Comparison of ENCODE assay signal across 22 mouse cellular contexts in the genomic region with DNA sequence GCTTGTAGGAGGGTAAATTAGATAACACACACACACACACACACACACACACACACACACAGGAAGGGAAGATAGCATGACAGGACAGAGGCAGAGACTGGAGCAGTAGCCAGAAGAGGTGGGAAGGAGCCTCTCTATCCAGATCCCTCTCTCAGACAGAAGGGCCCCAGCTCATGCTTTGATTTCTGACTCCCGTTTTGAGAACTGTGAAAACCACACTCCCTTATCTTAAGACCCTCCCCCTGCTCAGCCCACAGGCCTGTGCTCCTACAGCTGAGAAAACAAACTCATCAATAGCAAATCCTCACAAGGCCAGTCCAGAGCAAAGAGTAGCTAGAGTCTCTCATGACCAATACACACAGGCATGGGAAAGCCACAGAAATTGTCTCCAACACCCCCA. TPM values are rescaled to one million over a fixed set of nuclear protein-coding genes. Genes with fewer than 3 reads are reported as not detected.
DNase-seq lines count a peak whose midpoint lies in the region; ATAC-seq lines count a peak whose summit lies in the region.
"Had no signal": no experiment of that assay in that cellular context is flagged by ENCODE, and none has a peak within 500 bp of the region (broad histone marks: within the 10 kb centered on the region; RNA-seq: fewer than 3 reads in every experiment).

No protein-coding gene starts in this region.

- H3K9ac ChIP-seq in heart, embryonic 13.5 days: 0 out of 2 replicates have a peak overlapping the region, but pooled peaks have one; percentile 1
- H3K9ac ChIP-seq in kidney, embryonic 14.5 days (ENCODE audit: low read depth, low read length): 0 out of 2 replicates have a peak overlapping the region, but pooled peaks have one; percentile 28
- H3K9ac ChIP-seq in intestine, embryonic 16.5 days (ENCODE audit: low read depth, low read length): no peak overlapping the region
- H3K9ac ChIP-seq: hindbrain, embryonic 15.5 days; lung, embryonic 14.5 days; midbrain, embryonic 13.5 days had no signal

- WGBS in heart, embryonic 13.5 days: 0% methylated on average over 1 of the region's 1 CpGs
- WGBS in kidney, embryonic 14.5 days: 0% methylated on average over 1 of the region's 1 CpGs
- WGBS in intestine, embryonic 16.5 days: 6% methylated on average over 1 of the region's 1 CpGs

- H3K4me1 ChIP-seq in heart, embryonic 13.5 days: peaks cover 57% of the 10 kb centered on the region
- peaks cover 25% of the 10 kb centered on the region for H3K4me1 ChIP-seq in kidney, embryonic 14.5 days (ENCODE audit: control insufficient read depth, insufficient read depth, low read length)
- peaks cover 10% of the 10 kb centered on the region for H3K4me1 ChIP-seq in intestine, embryonic 16.5 days (ENCODE audit: control insufficient read depth, insufficient read depth, low read length)
- H3K4me1 ChIP-seq: hindbrain, embryonic 15.5 days; midbrain, embryonic 13.5 days had no signal

- H3K4me3 ChIP-seq in heart, embryonic 13.5 days: no peak overlapping the region
- no peak overlapping the region for H3K4me3 ChIP-seq in kidney, embryonic 14.5 days (ENCODE audit: low read length)
- H3K4me3 ChIP-seq in intestine, embryonic 16.5 days (ENCODE audit: low read length): no peak overlapping the region
- H3K4me3 ChIP-seq: erythroblast, embryonic 14.5 days; hindbrain, embryonic 15.5 days; midbrain, embryonic 13.5 days had no signal

- intact Hi-C loops in heart, postnatal 25 days (cut with DNase I): no loop called here

- H3K27me3 ChIP-seq in heart, embryonic 13.5 days (replicated peaks): no peaks in the 10 kb centered on the region
- H3K27me3 ChIP-seq in kidney, embryonic 14.5 days (ENCODE audit: control insufficient read depth, insufficient read depth, low read length): no peaks in the 10 kb centered on the region
- no peaks in the 10 kb centered on the region for H3K27me3 ChIP-seq in intestine, embryonic 16.5 days (replicated peaks; ENCODE audit: control insufficient read depth, insufficient read depth, low read length)
- H3K27me3 ChIP-seq: hindbrain, embryonic 15.5 days; midbrain, embryonic 13.5 days; Patski had no signal

- H3K27ac ChIP-seq in heart, embryonic 13.5 days (replicated peaks): peak overlapping the region; percentile 68
- H3K27ac ChIP-seq in kidney, embryonic 14.5 days (ENCODE audit: low read depth, low read length): no peak overlapping the region
- no peak overlapping the region for H3K27ac ChIP-seq in intestine, embryonic 16.5 days (ENCODE audit: low read length)
- H3K27ac ChIP-seq: hindbrain, embryonic 15.5 days; macrophage; midbrain, embryonic 13.5 days had no signal

- ATAC-seq in heart, embryonic 13.5 days (ENCODE audit: extremely low read depth, insufficient number of reproducible peaks, low FRiP score, low TSS enrichment): no peak; the same call in 1 of the 2 replicates
- ATAC-seq in kidney, embryonic 14.5 days (ENCODE audit: low FRiP score, low TSS enrichment): peak; percentile 71
- ATAC-seq in intestine, embryonic 16.5 days: peak; percentile 36
- no peak for ATAC-seq in cerebellum, adult (ENCODE audit: insufficient number of reproducible peaks, low FRiP score, low TSS enrichment)
- ATAC-seq: activated CD4-positive, CD25-positive, alpha-beta regulatory T cell, adult 4 months; forebrain, embryonic 14.5 days; midbrain, embryonic 13.5 days; Patski had no signal

- H3K36me3 ChIP-seq in heart, embryonic 13.5 days: no peaks in the 10 kb centered on the region
- no peaks in the 10 kb centered on the region for H3K36me3 ChIP-seq in kidney, embryonic 14.5 days (ENCODE audit: control insufficient read depth, insufficient read depth, low read length)
- H3K36me3 ChIP-seq in intestine, embryonic 16.5 days (ENCODE audit: control insufficient read depth, insufficient read depth, low read length): no peaks in the 10 kb centered on the region
- H3K36me3 ChIP-seq: hindbrain, embryonic 15.5 days; midbrain, embryonic 13.5 days had no signal

- H3K4me2 ChIP-seq in heart, embryonic 13.5 days: no peak overlapping the region
- no peak overlapping the region for H3K4me2 ChIP-seq in kidney, embryonic 14.5 days (replicated peaks; ENCODE audit: low read depth, low read length)
- H3K4me2 ChIP-seq in intestine, embryonic 16.5 days (ENCODE audit: low read depth, low read length): no peak overlapping the region
- H3K4me2 ChIP-seq: hindbrain, embryonic 15.5 days; liver, embryonic 11.5 days; lung, embryonic 14.5 days; midbrain, embryonic 13.5 days had no signal

- no peak for DNase-seq in heart, postnatal 25 days (ENCODE audit: low spot score)
- no peak for DNase-seq in kidney, adult 18-20 months
- peak; percentile 51 for DNase-seq in embryo, embryonic 11 days
- no peak for DNase-seq in right cerebral cortex, postnatal 10 days (ENCODE audit: low spot score in 2 of 2)
- DNase-seq: B cell, adult 2 months; cerebellum, adult 2 months; kidney, adult 9 months; layer of hippocampus, postnatal 36 days; left cerebral cortex, postnatal 4 days; lung, embryonic 14.5 days had no signal

- peaks cover 17% of the 10 kb centered on the region for H3K9me3 ChIP-seq in heart, embryonic 13.5 days
- peaks cover 4% of the 10 kb centered on the region; the same call in 1 of the 2 replicates for H3K9me3 ChIP-seq in kidney, embryonic 14.5 days (ENCODE audit: control insufficient read depth, low read length)
- 0 out of 2 replicates have a peak, but pooled peaks cover 5% of the 10 kb centered on the region for H3K9me3 ChIP-seq in intestine, embryonic 16.5 days (ENCODE audit: control insufficient read depth, low read length)
- H3K9me3 ChIP-seq: hindbrain, embryonic 15.5 days had no signal

RNA-seq across cellular contexts. Expression of a gene that starts 26.2 kb away (rescaled TPM):
- polyA plus RNA-seq in heart, embryonic 13.5 days (2015; fragmentation: Nextera tagmentation; extraction: Ambion mirVana): 20.7 and 21.1 TPM in 2 replicates
- total RNA-seq in heart, postnatal 25 days (2021): 1 to 10 TPM; 3.1 to 3.4 TPM
- polyA plus RNA-seq in kidney, embryonic 14.5 days (2014; fragmentation: Nextera tagmentation; extraction: Ambion mirVana): 27.2 and 34.8 TPM in 2 replicates
- polyA plus RNA-seq in intestine, embryonic 16.5 days (2015; fragmentation: Nextera tagmentation; extraction: Ambion mirVana): 69.1 and 81.3 TPM in 2 replicates
- polyA plus RNA-seq: activated CD4-positive, CD25-positive, alpha-beta regulatory T cell, adult 4 months had no signal

Comparison
In these comparisons a context has a peak if more than half of its experiments do, and no peak if none do; other contexts are left out.
1. ATAC-seq: peak in kidney, embryonic 14.5 days (single experiment) and intestine, embryonic 16.5 days (single experiment); none in heart, embryonic 13.5 days (single experiment) and cerebellum, adult (single experiment).